Mouse (Mus musculus) thymus, adult 2 months (tissue): ENCODE data around the gene Vps4a.

Experiments used
- CTCF ChIP-seq: fragments of 200-500 bp; IDR thresholded peaks from 2 replicates; pipeline ENCODE4 v1.5.1; 2012; ENCODE audit warnings: mild to moderate bottlenecking, control low read depth, low read length, moderate library complexity, borderline replicate concordance; ENCODE audit not compliant: control insufficient read depth, poor library complexity, insufficient read depth; ENCODE audit errors: extremely low read depth
- POLR2A ChIP-seq: fragments of 200-500 bp; IDR thresholded peaks from 2 replicates; pipeline ENCODE4 v1.6.1; 2012; ENCODE audit warnings: mild to moderate bottlenecking, low read length, control low read depth, moderate library complexity; ENCODE audit not compliant: control insufficient read depth, poor library complexity, insufficient read depth; ENCODE audit errors: extremely low read depth

DNA sequence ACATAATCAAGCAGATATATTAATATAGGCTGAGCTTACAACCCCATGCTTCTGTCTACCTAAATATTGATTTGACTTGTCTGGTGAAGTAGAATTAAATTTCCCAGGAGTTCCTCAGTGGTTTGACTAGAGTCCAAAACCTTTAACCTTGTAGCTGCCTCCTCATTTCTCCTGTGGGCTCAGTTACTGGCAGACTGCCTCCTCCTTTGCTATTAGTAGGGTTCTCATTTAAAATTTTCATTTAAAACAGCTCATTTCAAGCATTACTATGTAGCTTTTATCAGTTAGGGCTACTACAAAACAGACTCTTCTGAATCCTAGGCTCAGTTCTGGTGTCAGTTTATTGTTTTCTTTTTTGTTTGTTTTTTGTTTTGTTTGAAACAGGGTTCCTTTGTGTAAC lies 45.1 kb upstream of the Vps4a start:
- no peak for TF ChIP-seq CTCF
- no peak for TF ChIP-seq POLR2A
